Mouse (Mus musculus): Measurements from ENCODE around the gene Sgsm1.
"Not testable (repeated sequence)": the region's sequence is repeated elsewhere in the genome, so short reads cannot be mapped to it uniquely, and the experiment has no call there.

Gene Sgsm1

DNA sequence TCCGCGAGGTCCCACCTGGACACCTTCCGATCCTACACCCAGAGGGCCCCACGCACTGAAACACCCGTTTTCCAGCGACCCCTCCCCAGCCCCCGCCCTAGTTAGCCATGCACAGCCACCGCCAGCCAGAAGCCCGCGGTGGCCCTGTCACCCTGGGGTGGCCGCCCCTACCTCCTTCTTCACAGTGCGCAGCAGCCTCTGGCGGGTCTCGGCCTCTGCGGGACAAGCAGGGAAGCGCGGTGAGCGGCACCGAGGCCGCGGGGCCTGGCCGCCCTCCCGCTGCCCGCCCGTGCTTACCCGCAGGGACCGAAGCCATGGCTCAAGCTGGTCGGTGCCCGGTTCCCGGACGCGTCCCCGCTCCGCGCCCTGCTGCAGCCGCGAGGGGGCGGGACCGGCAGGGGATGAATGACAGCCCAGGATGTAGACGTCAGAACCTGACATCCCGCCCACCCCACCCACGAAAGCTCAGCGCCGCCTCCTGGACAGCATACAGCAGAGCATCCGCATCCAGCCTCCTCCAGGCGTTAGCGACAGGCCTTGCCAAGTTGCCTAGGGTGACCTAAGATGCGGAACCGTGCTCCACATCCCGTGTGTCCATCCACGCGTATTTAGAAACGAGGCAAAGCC lies at the start of gene Sgsm1:
Gene Sgsm1 (minus strand): TSS at position 410 of the 627 bp plus-strand sequence.
- peak; percentile 92 for DNase-seq

DNA sequence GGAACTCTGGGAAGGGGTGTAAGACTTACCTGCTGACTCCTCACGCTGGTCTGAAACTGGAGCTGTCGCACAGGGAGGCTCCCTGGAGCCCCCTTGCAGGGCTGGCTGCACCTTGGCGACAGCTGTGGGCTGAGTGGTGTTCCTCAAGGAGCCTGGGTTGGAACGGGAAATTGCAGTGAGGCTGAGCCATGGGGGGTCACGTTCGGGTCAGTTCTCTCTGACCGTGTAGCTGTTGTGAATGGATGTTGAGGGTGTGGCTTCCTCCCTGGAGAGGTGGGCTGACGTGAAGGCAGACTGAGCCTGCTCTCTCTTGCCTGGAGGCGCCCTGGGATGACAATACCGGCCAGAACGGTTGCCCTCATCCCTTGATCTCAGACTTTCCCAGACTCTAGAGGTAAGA lies 48.2 kb upstream of the Sgsm1 start:
- DNase-seq, result no peak

DNA sequence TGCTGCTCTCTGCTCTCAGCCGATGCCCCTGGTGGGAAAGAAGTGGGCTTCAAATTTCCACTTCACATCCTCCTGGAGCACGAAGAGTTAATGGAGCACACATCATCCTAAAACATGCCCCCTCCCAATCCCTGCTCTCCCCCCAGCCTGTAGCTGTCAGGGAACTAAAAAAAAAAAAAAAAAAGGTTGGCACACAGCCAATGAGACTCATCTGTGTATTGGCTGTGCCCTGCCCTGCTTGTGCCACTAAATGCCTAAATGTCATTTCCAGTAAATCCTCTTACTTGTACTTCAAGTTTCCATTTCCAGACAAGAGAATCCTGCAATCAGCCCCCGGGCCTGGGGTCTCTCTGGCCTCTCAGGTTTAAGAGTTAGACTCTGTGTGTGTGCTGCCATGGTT lies 47.1 kb upstream of the Sgsm1 start:
- DNase-seq, result no peak

DNA sequence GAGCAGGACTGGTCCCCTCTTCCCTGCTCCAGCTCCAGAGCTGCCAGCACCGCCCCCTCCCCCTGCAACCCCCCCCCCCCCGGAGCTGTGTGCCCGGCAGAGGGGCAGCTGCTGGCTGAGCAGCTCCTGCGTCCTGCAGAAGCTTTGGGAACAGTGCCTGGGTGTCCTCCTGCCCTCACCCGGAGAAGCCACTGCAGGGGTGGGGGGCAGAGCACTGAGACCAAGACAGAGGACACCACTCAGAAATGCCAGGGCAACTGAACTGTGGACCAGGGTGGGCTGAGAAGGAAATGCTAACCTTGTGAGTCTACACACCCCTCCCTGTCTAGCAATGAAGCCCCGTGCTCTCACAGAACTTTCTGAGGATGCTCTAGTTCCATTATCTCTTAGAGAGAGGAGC lies 46.6 kb upstream of the Sgsm1 start, which contains the start of gene Aym1:
Gene Aym1 (plus strand): TSS at position 109 of the 400 bp plus-strand sequence.
- DNase-seq, result no peak

DNA sequence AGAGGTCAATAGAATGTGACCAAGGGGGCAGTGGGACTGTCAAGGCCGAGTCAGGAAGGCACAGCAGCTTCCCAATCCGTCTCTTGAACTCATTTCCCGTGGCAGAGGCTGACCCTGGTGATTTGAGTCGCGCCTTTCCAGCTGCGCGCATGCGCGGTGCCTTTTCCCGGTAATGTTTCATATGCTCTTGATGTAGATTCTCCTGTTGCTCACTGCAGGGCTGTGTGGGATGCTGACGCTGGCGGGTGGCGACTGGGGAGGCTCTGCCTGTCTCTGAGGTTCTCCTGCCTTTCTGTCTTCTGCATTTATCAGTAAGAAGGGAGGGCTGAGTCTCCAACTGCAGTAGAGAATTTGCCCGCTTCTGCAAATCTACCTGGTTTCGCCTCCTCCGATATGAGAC lies 43.7 kb upstream of the Sgsm1 start:
- DNase-seq, result no peak

DNA sequence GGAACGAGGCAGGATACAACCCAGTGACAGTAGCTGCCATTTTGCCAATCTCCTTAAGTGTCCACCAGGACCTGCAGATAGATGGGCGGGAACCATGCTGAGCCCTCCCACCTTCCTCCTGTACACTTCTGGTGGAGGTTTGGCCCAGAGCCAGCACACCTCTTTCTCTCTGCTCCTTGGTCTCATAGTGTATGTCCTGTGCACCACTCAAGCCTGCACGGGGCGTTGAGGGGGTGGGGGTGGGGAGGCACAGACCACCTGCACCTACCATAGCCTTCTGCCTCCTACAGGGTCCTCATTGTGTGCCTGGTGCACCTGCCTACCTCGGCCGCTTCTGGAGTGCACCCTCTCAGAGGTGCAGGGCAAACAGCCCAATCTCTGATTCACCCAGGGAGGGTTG lies 42.0 kb upstream of the Sgsm1 start:
- no peak for DNase-seq

DNA sequence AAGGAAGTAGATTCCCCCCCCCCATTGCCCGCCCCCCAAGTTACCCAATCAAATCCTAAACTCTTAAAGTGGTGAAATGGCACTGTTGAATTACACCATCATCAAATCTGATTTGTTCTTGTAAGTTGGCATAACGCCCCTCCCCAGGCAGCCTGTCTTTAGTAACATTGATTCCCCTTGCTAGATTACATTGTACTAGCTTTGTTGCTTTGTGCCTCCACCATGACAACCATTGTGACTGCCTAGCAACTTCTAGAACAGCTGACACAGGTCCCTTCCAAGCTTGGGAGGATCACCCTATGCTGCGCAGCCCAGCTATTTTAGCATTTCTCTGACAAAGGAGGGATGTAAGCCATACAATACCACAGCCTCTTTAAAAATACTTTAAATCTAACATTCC lies 41.2 kb upstream of the Sgsm1 start:
- no peak for DNase-seq

DNA sequence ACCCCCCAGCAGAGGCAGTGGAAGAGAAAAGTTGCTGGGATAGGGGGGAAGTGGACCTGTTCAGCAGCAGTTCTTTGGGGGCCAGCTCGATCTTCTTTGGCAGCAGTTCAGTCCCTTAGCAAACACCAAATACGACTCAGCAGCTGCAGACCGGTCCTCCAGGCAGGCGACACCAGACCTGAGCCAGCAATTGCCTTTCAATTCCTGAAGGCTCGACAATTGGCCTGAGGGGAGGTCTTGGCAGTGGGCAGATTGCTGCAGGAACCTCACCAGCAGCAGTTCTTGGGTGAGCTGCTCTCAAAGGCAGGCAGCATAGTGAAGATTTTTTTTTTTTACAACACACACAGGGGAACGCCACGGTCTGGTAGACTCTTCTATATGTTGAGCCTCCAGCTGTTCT lies 39.2 kb upstream of the Sgsm1 start:
- no peak for DNase-seq

DNA sequence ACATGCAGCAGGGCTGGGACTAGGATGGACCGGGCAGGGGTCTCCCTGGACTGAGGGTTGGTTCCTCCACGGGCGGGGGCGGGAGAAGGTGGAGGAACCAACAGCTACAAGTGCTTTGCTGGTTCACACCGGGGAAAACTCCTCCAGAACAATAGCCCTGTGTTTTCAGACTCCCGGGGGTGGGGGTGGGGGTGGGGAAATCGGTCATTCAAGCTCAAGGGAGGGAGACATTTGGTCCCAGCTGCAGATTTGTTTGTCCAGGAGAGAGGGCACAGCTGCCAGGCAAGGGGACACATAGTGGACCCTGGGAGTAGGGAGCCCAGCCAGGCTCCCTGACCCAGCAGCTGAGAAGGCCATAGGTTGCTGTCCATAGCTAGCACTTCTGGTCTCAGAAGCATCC lies 38.6 kb upstream of the Sgsm1 start:
- DNase-seq, result no peak

DNA sequence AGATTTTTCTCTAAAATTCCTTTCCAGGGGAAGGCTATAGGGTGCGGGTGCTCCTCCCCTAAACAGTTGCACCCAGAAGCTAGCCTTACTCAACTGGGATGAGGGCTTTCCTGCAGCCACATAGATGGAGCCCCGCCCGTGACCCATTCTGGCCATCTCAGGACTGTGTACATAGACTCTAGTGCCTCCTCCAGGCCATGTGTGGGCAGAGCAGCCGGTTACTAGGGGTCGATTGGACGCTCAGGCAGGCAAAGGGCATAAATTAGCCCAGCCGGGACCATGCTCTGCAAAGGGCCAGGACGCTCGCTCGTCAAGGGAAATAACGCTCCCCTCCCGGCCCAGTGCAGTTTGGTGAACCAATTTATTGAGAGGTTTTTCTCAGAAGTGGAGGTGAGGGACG lies 38.0 kb upstream of the Sgsm1 start:
- no peak for DNase-seq

DNA sequence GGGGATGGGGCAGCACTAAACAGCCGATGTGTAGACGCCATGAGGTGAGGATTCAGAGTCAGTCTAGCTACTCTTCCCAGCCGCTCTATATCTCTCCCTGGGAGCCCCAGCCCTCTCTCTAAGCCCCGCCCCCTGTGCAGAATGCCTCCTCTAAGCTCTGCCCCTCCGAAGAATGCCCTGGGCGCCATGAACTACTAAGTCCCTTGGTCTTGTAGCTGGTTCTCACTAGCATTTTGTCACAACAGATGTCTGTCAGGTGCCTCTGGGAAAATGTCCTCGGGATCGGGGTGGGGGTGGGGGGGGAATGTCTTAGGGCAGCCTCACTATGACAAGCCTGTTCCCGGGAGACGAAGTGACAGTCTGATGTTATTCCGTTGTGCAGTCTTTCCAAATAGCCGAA lies 37.0 kb upstream of the Sgsm1 start:
- DNase-seq, result no peak

DNA sequence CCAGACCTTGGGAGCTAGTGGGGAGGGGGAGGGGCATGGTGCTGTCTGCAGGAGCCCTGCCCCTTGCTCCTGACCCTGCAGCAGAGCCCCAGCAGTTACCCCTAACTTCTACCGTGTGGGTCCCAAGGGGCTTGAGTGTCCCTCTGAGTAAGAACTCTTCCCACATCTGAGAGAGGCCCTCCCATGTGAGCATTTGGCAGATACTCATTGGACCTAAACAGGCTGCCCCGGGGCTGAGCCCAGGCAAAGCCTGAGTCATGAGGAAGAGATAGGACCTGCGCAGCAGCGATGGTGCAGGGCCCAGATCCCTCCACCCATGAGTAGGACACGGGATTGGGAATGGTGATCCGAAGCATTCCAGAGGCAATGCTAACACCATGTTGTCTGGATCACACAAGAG lies 36.1 kb upstream of the Sgsm1 start:
- not testable (repeated sequence) for DNase-seq

DNA sequence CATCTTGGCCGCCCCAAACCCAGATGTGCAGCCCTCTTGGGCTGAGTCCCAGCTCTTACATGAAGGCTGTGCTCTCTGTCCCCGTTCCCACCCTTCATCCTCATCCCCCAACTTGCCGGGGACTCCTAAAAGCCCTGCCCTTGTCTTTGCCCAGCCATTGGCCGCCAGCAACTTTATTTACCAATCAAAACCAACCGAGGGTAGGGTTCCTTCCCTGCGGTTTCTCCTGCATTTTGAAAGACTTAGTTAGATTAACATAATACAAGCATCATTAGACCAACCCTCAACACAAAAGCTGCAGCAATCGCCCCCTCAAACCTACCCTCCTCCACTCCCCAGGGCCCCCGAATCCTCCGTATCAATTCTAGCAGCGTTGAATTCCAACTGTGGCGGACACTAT lies 35.2 kb upstream of the Sgsm1 start:
- DNase-seq, result no peak

DNA sequence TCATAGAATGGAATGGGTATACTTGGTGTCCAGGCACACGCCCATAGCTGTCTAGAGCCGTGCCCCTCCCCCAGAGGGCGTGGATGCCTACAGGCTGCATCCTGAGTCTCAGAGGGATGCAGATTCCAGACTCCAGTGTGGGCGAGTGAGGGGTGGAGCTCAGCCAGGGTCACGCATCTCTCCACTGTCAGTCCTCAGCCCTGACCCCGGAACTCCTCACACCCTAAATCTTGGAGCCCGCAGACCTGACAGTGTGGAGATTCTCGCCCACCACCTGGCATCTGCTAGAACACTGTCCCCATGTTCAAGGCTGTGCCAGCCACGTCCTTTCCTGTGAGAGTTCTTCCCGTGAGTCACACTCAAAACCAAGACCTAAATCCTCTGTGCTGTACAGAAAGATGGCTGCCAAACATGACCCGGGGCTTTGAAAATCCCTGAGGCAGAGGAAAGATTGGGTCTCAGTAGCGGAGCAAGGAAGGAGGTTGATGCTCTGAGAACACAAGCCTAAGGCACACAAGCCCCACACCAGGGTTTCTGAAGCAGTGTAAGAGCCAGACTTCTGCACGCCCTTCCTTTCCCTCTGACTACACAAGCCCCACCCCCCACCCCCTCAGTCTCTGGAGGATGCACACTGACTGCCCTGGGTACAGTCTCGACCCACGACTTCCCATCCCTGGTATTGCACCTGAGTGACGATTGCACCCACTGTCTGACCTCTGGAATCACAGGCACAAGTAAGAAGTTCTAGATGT lies 34.2 kb upstream of the Sgsm1 start:
- no peak for DNase-seq

DNA sequence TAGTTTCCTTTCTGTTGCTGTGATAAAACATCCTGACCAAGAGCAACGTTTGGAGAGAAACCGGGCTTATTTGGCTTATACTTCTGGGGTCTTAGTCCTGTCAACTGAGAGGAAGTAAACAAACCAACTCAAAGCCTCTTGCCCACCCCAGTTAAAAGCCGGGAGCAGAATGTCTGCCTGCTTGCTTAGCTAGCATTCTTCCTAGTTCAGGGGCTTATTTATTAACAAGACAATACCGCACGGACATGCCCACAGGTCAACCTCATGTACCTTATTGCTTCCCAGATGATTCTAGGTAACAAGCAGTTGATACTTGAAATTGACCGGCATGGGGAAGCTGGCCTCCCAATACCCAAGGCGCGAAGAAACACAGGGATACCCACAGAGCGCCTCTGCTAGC lies 25.7 kb upstream of the Sgsm1 start:
- DNase-seq, result no peak

DNA sequence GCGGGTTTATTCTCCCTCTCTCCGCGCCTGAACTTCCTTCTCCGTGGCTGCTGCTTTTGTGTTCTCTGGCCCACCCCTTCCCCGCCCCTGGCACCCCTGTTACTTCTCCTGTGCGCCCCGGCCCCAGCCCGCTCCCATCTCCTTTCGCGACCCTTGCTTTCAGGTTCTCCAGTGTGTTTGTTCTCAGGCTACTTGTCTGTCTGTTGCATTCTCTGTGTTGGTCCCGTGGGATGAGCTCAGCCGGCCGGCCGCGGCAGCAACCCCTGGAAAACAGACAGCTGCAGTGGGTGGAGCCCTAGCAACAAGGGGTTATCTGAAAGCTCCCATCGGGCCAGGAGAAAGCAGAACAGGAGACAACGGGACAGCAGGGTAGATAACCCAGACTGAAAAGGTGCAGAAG lies 25.1 kb upstream of the Sgsm1 start:
- DNase-seq, result no peak

DNA sequence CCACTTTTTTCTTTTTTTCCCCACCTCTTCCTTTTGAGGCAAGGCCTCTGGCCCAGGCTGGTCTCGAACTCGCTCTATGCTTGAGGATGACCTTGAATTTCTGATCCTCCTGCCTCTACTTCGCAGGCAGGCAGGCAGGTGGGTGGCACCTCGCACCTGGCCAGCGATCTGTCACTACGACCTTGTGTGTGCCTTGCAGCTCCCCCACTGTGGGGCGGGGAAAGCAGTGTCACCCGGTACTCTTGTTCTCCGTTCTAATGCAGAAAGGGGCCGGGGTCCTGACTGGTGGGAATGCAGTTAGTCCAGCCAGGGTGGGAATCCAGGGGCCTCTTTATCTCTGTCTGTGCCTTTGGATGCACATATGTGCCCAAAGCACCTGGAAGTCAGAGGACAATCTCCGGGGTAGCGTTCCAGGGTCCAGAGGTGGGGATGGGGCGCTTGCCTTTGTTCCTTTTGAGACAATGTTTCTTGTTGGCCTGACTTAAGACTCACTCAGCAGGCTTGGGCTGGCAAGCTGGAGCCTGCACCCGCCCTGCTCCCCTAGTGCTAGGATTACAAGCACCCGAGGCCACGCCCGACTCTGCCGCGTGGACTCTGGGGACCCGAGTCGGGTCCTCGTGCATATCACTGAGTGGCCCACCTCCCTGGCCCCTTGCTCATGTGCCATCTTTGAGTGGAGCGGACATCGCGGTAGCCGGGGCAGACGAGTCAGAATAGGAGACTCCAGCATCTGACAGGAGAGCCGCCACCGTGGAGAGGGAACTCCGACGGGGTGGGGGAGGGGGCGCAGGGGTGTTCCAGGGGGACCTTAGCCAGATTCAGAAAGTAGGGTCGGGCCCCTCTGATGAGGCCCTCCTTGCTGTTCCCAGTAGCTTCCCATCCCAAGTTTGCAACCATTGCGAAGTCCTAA lies 24.3 kb upstream of the Sgsm1 start:
- no peak for DNase-seq

DNA sequence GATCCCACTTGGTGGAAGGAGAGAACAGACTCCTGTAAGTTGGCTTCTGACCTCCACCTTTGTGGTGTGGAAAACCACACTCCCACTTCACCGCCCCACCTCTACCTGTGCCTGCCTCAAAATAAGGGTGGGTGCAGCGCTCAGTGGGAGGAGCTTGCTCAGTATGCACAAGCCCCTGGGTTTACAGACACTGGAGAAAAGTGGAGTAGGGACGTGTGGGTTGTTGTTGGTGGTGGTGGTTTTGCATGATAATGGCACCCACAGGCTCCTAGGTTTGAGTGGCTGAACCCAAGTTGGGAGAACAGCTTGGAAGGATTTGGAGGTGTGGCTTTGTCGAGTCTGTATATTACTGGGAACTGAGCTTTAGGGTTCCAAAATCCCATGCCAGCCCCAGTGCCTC lies 22.3 kb upstream of the Sgsm1 start:
- DNase-seq, result no peak

DNA sequence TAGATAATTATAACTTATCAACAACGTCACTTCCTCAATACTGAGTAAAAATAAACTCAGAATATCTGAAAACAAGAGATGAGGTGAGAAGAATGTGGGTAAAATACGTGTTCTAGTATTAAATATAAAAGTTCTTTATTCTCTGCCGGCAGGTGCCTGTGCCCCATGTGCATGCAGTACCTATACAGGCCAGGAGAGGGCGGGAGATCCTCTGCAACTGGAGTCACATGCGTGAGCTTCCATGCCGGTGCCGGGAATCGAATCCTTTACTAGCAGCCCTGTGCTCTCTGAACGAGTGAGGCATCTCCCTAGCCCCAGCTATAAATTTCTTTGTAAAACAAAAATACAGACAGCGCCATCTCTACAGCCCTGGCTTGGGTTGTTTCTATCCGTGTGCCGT lies 21.7 kb upstream of the Sgsm1 start:
- DNase-seq, result no peak

DNA sequence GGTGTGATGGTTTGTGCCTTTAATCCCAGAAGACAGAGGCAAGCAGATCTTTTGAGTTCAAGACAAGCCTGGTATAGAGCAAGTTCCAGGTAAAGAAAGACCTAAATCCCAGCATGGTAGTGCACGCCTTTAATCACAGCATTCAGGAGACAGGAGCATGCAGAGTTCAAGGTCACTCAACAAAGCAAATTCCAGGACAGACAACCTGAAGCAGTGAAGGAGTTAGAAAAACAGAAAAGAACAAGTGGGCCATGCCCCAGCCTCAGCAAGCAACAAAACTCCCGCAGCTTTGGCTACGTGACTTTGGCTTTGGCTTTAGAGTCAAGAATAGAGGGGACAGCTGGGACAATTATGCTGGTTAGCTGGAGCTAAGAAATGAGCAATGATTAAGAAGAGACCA lies 19.6 kb upstream of the Sgsm1 start:
- DNase-seq, result no peak

DNA sequence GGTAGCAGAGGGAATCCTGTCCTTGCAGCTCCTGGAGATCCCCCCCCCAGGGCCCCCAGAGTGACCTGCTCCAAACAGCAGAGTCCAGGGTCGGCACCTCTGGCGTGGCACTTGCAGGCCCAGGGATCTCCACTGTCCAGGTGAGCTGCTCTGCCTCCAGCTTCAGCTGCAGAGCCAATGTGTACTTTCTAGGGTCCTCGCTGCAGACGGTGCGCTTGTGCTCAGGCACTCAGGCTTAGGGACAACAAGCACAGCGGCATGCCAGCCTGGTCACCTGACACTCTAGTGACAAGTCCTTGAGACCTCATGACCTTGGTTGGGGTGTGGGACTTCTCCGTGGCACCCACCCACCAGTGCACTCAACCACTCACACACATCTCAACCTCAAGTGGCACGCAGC lies 18.9 kb upstream of the Sgsm1 start:
- no peak for DNase-seq

DNA sequence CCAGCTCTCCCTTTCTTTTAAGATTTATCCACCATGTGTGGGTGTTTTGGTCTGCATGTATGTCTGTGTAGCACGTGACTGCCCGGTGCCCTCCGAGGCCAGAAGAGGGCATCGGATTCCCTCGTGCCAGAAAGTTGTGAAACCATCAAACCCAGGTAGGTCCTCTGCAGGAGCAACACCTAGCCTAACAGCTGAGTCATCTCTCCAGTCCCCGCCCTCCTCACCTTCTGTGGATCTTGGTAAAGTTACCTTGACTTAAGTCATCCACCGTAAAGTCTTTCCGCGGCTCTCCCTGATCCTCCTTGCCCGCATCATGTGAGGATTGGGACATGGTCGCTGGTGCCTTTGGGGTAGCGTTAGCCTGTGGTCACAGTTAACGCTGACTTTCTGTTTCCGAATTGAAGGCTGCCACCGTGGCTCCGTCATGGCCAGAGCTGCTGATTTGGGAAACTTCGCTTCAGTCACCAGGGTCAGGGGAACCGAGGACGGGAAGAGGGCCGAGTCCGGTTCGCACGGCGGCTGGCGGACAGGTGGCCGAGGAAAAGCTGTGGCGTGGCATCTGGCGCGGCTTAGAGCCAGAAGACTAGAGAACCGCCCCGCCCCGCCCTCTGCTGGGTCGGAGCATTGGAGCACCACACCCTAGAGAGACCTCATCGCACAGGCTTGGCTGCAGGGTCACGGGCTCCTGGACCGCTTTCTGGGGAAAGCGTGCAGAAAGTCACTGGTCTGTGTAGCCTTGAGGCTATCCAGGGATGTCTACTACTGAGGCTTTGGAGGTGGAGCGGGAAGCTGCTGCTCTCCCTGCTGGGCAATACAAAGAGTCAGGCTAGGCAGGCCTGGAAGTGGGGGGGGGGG lies 13.4 kb upstream of the Sgsm1 start:
- peak; percentile 21 for DNase-seq

DNA sequence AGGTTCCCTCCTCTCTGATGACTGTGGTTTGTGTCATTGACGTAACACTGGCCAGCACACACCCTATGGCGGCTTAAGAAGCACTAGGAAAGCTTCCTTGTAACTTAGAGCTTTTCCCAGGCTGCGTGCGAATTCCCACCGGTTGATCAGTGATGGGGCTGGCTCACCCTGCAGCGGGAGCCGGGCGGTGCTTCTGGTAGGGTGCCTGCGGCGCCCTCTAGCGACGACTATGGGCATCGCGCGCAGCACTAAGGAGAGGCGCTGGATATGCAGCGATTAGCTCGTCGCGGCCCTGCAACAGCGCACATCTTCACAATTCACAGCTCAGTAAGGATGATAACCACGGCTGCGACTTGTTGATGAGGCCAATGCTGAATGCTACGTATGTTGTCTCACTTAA lies 3.4 kb upstream of the Sgsm1 start:
- peak; percentile 88 for DNase-seq

All from cerebellum, adult 11-12 months (tissue).